Mouse (Mus musculus) lung, postnatal 0 days (tissue): ENCODE measurements around the gene Fnbp1l.

Experiments
- CTCF ChIP-seq: IDR thresholded peaks from 2 replicates; pipeline ENCODE4 v1.5.1; 2016; ENCODE audit warnings: antibody characterized with exemption, mild to moderate bottlenecking
- EP300 ChIP-seq: IDR thresholded peaks from 2 replicates; pipeline ENCODE4 v1.6.1; 2016; ENCODE audit warnings: antibody characterized with exemption, mild to moderate bottlenecking, control low read depth

DNA sequence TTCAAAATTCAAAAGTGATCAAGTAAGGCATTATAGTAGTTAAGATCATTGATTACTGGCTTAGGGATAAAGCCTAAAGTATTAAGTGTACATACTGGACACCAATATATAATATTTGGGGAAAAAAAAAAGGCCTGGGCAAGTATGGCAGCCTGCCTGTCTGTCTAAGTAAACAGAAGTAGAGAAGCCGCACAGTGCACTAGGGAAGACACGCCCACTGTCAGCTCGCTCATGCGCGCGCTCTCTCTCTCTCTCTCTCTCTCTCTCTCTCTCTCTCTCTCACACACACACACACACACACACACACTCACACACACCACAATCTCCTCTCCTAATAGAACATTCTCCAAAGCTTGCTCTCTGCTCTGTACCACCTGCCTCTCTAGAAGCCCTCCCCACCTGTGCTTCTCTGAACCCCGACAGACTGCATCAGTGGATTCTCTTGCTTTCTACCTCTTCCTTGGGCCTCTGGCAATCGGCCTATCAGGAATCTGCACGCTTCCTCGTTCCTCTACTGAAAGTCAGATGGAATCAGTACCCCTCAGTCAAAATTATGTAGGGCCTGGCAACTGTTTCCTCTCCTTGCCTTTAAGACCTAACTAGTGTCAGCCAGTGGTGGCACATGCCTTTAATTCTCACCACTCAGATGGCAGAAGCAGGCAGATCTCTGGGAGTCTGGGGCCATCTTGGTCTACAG is 13.3 kb downstream of the Fnbp1l start:
- TF ChIP-seq EP300 = no peak
- no peak for TF ChIP-seq CTCF
